Mouse (Mus musculus): ENCODE measurements around the gene Myh6.
A peak's percentile ranks its signal among the peaks of the same experiment; 100 is the strongest.
"Not testable (repeated sequence)": the region's sequence is repeated elsewhere in the genome, so short reads cannot be mapped to it uniquely, and the experiment has no call there.

Gene Myh6

DNA sequence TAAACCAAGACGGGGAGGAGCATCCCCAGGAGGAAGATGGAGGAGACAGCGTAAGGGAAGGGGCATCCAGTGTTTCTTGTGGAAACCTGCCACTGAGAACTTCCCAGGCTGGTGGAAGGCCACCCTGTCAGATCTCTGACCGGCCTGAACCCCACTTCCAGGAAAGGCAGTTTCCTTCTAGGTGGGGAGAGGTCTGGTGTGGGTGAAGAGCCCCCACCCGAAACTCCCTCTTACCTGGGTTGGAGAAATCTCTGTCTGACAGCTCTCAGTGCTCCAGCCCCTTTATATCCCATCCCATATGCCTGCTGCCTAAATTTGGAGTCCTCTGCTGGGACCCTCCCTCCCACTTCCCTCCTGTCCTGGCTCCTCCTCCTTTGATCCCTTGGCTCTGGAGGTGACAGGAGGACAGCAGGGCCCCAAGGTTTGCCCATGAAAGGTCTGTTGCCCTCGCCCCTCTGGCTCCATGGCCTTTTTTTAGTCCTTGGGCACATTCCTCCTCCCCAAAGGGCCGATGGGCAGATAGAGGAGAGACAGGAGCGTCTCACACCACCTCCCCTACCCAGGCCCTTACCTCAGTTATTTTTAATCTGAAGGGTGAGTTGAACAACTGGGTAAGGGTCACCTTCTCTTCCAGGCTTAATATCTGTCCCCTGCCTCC lies at the start of gene Myh6:
Gene Myh6 (minus strand): TSS at position 608 of the 658 bp plus-strand sequence.
- no peak for DNase-seq

DNA sequence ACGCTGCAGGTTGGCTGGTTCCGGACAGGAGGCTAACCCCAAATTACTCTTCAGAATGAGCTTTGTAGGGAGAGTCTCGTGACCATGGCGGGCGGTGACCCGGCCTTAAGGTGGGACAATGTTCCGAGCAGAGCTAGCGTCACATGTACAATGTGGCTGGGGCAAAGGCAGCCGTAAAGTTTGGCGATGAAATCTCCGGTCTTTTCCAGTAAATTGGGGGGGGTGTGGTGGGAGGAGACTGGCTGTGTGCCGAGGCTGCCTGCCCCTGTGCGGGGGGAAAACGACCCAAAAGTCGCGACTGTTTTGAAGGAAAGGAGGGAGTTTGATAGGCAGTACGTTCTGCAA lies 49.0 kb upstream of the Myh6 start:
- no peak for DNase-seq

DNA sequence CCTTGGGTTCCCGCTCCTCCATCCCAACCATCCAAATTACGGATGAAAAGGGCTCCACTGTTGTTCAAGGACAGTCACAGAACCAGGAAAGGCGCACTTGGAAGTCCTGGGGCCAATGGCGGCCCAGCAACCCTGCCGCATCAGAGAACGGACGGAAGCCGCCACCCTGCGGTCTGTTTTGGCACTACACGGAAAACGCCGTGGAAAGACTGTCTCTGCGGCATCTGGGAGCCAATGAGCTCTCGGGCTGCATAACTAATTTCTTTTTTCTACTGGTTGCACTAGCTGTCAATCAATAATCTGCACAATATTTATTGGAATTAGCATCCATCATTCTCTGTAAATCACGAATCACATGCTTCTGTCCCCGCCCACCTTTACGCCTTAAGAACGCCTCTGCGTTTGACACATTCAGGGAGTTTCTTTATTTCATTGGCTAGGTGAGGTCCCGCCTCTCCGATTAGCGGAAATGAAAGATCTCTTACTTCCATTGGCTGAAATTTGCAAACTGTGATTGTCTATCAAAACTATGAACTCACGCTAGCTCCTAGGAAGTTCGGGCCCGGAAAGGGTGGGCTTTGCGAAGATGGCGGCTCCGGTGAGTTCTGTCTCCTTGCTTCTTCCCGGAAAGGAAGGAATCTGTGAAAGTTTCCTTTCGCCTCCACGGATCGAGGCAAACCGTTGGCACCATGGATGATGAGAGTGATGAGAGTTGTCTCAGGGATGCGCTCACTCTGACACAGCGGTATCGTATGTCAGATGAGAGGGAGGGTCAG lies 48.5 kb upstream of the Myh6 start, which contains the start of gene Ngdn:
Gene Ngdn (plus strand): TSS at position 464 of the 776 bp plus-strand sequence.
- DNase-seq, result peak; percentile 100

DNA sequence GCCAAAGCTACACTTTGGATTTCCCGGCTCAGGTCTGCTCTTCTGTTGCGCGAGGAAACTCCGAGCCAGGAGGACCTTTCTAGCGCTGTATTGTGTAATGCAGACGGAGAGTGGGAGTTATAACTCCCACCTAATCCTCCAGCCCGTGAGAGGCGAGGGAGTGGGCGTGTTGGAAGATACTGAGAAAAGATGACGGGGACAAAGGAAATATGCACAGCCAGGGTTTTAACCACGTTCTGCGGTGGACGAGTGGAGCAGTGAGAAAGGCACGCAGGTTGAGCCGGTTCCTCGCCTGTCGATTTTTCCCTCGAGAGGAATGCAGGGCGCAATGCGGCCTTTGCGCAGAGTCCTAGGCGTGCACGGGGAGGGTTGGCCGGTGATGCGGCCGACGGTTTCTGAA lies 47.9 kb upstream of the Myh6 start:
- no peak for DNase-seq

DNA sequence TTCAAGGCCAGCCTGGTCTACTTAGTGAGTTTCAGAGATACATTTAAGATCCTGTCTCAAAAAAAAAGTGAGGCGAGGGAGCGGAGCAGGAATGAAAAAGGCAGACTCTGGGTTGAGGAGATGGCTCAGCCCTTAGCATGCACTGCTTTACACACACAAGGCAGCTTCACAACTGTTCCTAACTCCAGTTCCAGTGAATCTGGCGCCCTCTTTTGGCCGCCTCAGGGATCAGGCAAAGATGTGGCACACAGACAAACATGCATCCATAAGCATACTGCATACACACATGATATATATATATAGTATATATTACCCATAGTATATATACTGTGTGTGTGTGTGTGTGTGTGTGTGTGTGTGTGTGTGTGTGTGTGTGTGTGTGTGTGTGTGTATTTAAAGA lies 44.4 kb upstream of the Myh6 start:
- peak; percentile 43 for DNase-seq

DNA sequence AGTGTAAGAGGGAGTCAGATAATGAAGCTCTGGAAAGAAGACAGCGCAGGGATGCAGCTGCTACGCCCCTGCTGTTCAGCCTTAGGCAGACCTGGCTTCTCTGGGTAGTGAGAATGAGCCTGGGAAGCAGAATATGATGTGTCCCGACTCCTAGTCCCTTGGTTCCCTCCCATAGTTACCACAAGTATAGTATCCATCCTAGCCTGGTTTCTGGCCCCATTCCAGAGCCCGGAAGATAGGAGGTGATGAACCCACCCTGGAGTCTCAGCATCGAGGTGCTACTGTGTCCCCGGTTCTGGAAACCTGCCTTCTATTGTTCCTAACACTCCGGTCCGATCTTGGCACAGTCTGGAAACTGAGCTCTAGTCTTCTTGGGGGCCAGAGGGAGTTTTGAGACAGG lies 41.7 kb upstream of the Myh6 start:
- DNase-seq, result no peak

DNA sequence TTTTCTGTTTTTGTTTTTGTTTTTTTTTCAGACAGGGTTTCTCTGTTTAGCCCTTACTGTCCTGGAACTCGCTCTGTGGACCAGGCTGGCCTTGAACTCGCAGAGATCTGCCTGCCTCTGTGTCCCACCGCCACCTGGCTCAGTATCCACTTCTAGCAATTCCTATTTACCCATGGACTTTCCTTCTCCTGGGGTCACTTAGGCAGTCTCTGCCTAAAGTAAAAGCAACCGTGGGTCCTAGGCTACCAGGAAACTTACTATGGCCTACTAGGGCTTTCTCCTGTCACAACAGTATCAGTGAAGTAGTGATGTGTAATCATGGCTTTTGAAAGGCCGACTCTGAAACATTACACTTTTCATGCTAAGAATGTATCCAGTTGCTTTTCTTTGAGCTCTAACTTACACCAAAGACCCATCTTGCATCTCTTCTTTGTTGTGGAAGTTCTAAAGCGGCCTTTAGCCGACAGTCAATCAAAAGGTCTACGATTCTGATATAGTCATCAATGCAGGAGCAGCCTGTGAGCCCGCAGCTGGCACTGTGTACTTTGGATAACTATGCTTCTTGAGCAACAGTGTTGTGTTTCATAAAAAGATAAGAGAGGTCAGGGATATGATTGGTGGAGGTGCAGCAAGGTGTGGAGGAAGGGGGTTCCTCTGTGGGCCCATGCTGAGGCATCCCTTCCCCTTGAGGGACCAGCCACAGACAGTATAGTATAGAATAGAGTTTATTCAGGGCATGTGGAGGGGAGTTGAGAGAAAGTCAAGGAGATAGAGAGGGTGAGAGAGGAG lies 40.6 kb upstream of the Myh6 start:
- DNase-seq, result no peak

DNA sequence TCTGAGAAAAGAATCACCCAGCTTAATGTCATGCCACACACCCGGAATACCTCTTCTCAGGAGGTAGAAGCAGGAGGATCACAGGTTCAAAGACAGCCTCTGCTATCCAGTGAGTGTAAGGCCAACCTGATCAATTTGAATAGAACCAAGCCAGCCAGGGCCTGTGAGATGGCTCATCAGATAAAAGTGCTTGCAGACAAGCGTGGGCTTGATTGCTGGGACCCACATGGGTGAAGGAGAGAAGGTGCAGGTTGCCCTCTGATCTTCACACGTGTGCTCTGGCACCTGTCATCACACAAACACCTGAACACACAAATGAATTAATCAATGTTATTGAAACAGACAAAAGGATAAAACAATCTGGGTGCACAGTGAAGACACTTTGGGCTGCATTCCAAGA lies 39.8 kb upstream of the Myh6 start:
- DNase-seq, result no peak

DNA sequence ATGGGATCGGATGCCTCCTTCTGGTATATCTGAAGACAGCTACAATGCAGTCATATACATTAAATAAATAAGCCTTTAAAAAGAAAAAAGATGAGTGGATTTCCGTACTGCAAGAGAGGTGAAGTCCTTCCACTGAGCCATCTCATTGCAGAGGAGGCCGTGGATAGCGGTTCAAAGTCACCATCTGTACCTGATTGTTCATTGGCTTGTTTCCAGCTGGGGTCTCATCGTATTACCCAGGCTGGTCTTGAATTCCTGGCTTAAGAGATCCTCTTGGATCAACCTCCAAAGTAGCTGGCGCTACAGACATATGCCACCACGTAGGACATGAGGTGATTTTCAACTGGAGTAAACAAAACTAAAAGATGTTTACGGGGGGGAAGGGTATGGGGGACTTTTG lies 39.2 kb upstream of the Myh6 start:
- DNase-seq, result no peak

DNA sequence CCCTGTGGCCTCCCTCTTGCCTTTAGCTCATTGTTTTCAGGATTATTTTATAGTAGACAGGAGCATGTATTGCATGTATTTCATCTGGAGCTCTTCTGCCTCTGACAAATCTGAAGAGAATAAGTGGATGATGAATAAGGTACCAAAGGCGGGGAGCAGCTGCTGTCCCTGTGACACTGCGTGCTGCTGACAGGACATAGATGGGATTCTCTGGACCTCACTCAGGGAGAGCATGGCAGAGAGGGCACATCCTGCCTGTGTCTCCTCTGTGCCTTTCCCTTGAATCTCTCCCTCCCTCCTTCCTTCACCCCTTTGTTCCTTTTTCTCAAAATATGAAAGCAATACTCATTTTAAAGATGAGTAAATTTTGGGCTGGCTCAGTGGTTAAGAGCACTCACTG lies 38.8 kb upstream of the Myh6 start:
- no peak for DNase-seq

DNA sequence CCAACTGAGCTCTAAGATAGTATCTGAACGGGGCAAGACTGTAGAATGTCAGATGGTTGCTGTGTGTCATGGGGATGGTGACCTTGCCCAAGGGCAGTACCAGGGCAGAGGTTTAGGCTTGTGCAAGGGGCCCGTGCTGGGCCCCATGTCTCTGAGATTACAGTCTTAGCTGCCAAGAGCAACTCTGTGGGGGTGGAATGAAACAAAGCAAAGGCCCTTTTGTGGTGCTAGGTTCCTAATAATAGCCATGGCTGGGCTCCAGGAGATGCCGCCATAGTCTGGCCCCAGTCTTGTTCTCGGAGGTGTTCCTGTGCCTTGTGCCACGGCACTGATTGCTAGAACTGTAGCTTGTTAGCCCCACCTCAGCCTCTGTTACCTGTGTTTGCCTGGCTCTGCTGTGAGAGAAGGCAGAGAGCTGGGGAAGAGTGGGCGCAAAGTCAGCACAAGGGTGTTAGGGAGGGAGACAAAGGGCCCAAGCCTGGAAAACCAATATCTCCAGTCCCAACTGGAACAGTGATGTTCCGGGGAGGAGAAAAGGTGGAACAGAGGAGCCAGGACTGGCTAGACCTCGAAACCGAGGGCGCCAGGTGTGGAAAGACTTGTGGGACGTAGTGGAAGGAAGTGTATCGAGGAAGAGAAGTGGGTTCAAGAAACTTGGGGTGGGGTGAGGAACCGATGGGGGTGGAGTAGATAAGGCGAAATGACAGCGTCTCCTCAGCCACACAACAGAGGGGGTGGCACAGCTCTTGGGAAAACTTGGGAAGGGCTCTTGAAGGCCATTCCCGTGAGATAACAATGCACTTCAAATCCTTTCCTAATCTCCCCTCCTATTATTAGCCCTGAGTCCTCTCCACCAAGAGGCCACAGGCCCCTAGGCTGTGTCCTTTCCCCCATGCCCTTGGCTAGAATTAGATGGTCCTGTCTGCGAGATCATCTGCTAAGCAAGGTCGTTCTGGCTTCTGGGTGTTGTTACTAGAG lies 37.4 kb upstream of the Myh6 start:
- no peak for DNase-seq

DNA sequence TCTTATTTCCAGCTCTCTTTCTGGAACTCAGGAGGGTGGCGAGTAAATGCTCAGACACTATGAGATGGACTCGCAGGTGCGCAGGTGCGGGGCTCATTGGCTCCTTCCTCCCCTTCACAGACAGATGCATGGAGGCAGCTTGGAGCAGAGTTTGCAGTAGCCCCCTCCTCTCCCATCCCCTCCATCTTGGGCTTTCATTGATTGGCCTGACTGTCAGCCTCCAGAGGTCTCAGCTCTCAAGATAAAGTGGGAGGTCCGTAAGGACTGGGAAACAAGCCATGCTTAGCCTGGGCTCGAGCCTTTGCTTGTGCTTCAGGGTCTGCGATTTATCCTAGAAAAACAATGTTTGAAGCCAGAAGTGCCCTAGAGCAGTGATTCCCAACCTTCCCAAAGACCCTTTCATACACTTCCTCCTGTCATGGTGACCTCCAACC lies 36.0 kb upstream of the Myh6 start:
- no peak for DNase-seq

DNA sequence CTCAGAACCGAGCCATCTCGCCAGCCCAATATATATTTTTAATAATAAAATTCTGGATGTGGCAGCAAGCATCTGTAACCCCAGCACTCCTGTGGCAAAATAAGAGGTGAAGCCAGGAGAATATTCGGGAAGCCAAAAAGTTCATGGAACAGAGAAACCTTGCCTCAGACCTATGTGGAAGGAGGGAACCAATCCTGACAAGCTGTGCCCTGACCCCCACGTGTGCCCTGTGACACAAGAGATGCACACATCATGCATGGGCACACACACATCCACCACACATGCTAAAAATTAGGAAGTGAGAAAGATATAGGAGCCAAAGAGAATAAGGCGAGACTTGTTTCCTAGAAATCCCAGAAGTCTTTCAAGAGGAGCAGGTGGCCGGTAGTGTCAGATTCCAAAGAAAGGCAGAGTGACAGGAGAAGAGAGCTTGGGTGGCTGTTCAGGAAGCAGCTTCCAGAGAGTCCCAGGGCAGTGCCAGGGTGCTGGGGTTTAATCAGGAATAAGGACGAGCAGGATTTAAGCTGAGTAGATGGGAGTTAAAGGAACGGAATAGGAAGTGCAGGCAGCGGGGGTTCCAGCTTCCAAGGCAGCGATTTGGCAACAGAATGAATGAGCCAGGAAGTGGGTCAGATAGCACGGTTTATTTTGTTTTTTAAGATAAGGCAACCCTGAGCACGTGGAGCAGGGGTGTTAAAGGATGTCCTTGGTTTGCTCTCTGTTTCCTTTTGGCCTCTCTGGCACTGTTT lies 35.4 kb upstream of the Myh6 start:
- no peak for DNase-seq

DNA sequence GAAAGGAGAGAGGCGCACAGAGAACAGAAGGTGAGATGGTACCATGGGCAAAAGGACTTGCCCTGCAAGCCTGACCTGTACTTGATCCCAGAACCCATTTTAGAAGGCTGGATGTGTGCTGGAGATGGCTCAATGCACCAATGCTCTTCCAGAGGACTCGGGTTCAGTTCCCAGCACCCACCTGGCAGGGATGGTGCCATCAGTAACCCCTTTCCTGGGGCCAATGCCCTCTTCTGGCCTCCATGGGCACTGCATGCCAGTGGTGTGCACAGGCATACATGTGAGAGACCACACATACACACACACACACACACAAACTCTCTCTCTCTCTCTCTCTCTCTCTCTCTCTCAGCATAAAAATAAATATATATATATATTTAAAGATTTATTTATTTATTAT lies 34.7 kb upstream of the Myh6 start:
- no peak for DNase-seq

DNA sequence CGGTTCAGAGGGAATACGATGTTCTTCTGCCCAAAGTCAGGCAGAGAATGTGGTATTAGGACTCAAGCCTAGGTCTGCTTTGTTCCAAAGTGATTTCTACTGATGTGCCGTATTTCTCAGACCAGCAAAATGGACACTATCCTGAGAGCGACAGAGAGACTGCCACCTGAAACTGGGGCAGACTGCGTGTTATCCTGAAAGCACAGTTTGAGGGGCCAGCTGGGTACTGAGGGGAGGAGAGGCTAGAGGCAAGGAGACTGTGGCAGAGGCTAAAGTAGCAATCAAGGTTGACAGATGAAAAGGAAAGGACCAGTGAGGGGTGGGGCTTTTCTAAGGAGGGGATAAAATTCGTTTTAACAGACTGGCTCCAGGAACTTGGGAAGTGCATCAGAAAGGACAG lies 34.1 kb upstream of the Myh6 start:
- DNase-seq, result no peak

DNA sequence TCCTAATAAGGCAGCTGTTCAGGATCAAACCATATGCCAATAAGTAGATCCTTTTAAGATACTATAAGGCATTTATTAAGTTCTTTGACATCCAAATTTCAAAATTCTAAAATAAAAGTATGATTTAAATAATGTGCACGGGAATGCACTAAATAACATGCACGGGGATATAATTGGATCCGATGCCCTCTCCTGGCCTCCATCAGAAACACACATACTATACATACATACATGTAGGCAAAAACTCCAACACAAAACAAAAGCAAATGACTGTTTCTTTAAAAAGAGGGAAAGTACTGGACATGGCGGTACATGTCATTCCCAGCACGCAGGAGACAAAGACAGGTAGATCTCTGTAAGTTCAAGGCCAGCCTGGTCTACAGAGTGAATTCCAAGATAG lies 33.1 kb upstream of the Myh6 start:
- DNase-seq, result not testable (repeated sequence)

DNA sequence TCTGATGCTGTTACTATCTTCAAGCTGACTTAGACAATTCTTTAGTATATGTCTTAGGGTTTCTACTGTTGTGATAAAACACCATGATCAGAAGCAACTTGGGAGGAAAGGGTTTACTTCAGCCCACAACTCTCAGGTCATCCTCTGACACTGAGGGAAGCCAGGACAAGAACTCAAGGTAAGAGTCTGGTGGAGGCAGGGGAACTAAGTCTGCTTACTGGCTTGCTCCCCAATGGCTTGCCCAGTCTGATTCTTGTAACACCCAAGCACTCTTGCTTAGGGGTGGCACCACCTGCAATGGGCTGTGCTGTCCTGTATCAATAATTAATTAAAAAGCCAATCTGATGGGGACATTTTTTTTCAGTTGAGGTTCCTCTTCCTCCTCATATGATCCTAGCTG lies 32.0 kb upstream of the Myh6 start:
- no peak for DNase-seq

DNA sequence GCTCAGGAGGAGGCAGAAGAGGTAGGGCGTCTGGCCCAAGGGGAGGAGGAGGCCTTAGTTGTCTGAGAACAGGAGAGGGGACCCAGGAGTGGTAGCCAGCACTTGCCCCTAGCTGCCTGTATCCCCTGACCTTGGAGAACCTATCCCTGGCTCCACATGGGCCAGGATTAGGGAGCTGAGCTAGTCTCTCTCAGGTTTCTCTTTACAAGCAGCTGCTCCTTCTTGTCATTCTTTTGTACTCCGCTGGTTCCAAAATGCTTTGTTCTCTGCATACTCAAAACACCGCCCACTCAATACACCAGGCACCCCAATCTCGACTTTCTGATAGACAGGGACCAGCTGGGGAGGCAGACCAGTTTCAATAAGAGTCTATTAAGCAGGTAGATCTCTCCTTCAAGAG lies 30.6 kb upstream of the Myh6 start:
- DNase-seq, result no peak

DNA sequence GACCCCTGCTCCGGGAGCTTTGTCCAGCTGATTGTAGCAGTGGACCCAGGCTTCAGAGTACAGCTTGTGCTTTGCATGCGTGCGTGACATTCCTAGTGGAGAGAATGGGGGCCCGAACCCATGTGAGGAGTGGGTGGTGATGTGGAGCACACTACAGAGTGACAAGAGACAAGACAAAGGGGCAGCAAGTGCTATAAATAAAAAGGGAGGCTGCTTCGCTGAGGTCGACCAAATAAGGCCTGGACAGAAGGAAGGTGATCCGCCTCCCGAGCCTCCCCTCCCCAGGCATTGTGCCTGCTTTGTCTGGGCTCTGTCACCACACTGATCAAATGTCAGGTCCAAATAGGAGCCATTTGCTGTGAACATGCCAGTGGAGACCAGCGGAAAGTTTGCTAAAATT lies 30.1 kb upstream of the Myh6 start:
- DNase-seq, result no peak

DNA sequence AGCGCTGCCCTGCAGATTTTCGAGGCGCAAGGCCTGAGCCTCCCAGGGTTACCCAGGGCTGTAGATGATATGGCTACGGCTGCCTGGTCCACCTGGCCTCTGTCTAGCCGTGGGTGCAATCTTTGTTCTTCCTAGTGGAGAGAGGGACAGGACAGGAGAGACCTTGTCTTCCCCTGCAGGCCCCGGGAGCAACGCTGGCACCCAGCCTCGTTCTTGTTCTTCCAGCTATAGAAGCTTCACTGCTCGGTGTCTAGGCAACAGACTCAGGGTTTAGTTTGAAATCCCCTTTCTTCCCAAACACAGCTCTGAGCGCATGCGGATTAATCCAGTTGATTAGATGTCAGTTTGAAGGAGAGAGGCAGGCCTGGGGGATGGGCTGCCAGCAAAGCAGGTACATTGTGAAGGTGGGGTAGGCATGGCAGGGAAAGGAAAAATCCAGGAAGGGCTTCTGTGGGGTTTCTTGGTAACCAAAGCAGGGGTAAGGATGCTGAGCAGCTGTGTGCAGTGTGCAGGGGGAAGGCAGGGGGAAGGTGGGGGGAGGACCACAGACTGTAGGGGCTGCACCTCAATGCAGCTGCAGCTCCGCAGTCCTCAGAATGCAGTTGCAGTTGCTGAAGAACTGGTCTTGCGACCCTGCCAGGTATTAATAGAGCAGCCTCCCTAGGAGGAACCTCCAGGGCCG lies 28.9 kb upstream of the Myh6 start:
- peak; percentile 76 for DNase-seq

DNA sequence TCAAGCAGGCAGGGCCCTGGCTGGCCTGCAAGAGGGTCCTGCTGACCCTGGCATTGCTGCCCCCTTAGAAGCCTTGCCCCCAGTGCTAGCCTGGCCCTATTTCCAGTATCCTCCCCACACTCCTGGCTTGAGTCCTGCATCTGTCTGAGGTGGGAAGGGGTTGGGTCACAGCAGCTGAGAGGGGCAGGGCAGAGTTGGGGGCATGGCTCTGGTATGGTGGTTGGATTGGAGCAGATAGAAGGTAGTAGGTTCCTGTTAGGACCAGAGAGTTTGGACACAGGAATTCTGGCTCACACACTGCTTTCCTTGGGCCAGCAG lies 28.1 kb upstream of the Myh6 start:
- DNase-seq, result peak; percentile 15
